Mouse (Mus musculus) hindlimb bud, embryonic 11.5 days (tissue): ENCODE results near the gene Fyttd1.
"Not testable (repeated sequence)": the region's sequence is repeated elsewhere in the genome, so short reads cannot be mapped to it uniquely, and the experiment has no call there.

ENCODE experiments used
- DNase-seq: peaks from one replicate; pipeline ENCODE4 v3.0.0-alpha.2; 2012; ENCODE audit warnings: low read depth, low spot score; ENCODE audit errors: extremely low spot score

Fyttd1 gene

GRCm38 (mm10) chr16:32877343-32878156, at the start of gene Fyttd1, which contains the start of gene Rubcn:
Gene Fyttd1 (plus strand): TSS chr16:32877500.
Gene Rubcn (minus strand): TSS chr16:32877766.
- peak; percentile 82 for DNase-seq

GRCm38 (mm10) chr16:32829104-32829503, 48.2 kb upstream of the Fyttd1 start:
- no peak for DNase-seq

- no peak for DNase-seq
Measured at GRCm38 (mm10) chr16:32831501-32831900, 45.8 kb upstream of the Fyttd1 start.

- DNase-seq, result no peak
Measured at GRCm38 (mm10) chr16:32847103-32847502, 30.2 kb upstream of the Fyttd1 start.

- DNase-seq, result no peak
Measured at GRCm38 (mm10) chr16:32849042-32849830, 28.1 kb upstream of the Fyttd1 start.

- DNase-seq, result no peak
Measured at GRCm38 (mm10) chr16:32853492-32854049, 23.7 kb upstream of the Fyttd1 start.

GRCm38 (mm10) chr16:32854050-32854571, 23.2 kb upstream of the Fyttd1 start:
- DNase-seq, result no peak

GRCm38 (mm10) chr16:32856751-32857150, 20.5 kb upstream of the Fyttd1 start:
- DNase-seq, result no peak

- no peak for DNase-seq
Measured at GRCm38 (mm10) chr16:32858356-32858755, 18.9 kb upstream of the Fyttd1 start.

- DNase-seq, result no peak
Measured at GRCm38 (mm10) chr16:32858771-32859636, 18.3 kb upstream of the Fyttd1 start.

- no peak for DNase-seq
Measured at GRCm38 (mm10) chr16:32861813-32862385, 15.4 kb upstream of the Fyttd1 start.

- no peak for DNase-seq
Measured at GRCm38 (mm10) chr16:32865401-32865800, 11.9 kb upstream of the Fyttd1 start.

GRCm38 (mm10) chr16:32866713-32867112, 10.6 kb upstream of the Fyttd1 start:
- DNase-seq, result no peak

GRCm38 (mm10) chr16:32867919-32868552, 9.3 kb upstream of the Fyttd1 start:
- DNase-seq, result peak; percentile 81

GRCm38 (mm10) chr16:32870231-32870630, 7.1 kb upstream of the Fyttd1 start:
- DNase-seq, result no peak

GRCm38 (mm10) chr16:32873366-32873765, 3.9 kb upstream of the Fyttd1 start:
- DNase-seq, result no peak

- DNase-seq, result not testable (repeated sequence)
Measured at GRCm38 (mm10) chr16:32875281-32875680, 2.0 kb upstream of the Fyttd1 start.

- DNase-seq, result no peak
Measured at GRCm38 (mm10) chr16:32875847-32876246, 1.5 kb upstream of the Fyttd1 start.

GRCm38 (mm10) chr16:32876831-32877230, 469 bp upstream of the Fyttd1 start:
- DNase-seq, result no peak

GRCm38 (mm10) chr16:32878157-32878598, 878 bp downstream of the Fyttd1 start:
- DNase-seq, result no peak
